25 mouse cellular contexts compared by ENCODE assay signal in genomic region chr6:128835571-128835970, GRCm38 (mm10). TPM values are rescaled to one million over a fixed set of nuclear protein-coding genes. Genes with fewer than 3 reads are reported as not detected.
DNase-seq lines count a peak whose midpoint lies in the region; ATAC-seq and TF ChIP-seq lines count a peak whose summit lies in the region.
"Had no signal": no experiment of that assay in that cellular context is flagged by ENCODE, and none has a peak within 500 bp of the region (broad histone marks: within the 10 kb centered on the region; RNA-seq: fewer than 3 reads in every experiment).

No protein-coding gene starts in this region.

- H3K9ac ChIP-seq in CH12.LX (ENCODE audit: insufficient read depth, low read depth), result peak overlapping the region; percentile 29; the same call in 1 of the 2 replicates
- H3K9ac ChIP-seq in stomach, embryonic 16.5 days (ENCODE audit: low read length), result no peak overlapping the region
- H3K9ac ChIP-seq: hindbrain, embryonic 15.5 days; stomach, embryonic 15.5 days had no signal

- in situ Hi-C loops in CH12.LX (cut with MboI; ENCODE audit: low pct_ligation_motif_present, low pct_unique_long_range_greater_than_20kb, low sequenced_read_pairs), result loop anchor here (25.0 kb wide), 1 partner anchor 527 kb away; no protein-coding TSS in a partner anchor

- H3K4me3 ChIP-seq in CH12.LX (replicated peaks in 1 of 3; ENCODE audit: low read depth in 2 of 3, low read length in 2 of 3, poor library complexity in 1 of 3), result peak overlapping the region in 1 of 3 experiments; percentile 91
- H3K4me3 ChIP-seq in limb, embryonic 10.5 days, result no peak overlapping the region
- no peak overlapping the region for H3K4me3 ChIP-seq in stomach, embryonic 16.5 days (replicated peaks; ENCODE audit: low read length)
- H3K4me3 ChIP-seq: hindbrain, embryonic 15.5 days; stomach, embryonic 15.5 days had no signal

- H3K27me3 ChIP-seq in CH12.LX (replicated peaks), result no peaks in the 10 kb centered on the region
- H3K27me3 ChIP-seq in limb, embryonic 10.5 days (ENCODE audit: low read depth, poor library complexity, severe bottlenecking), result no peaks in the 10 kb centered on the region
- no peaks in the 10 kb centered on the region; the same call in 1 of the 2 replicates for H3K27me3 ChIP-seq in stomach, embryonic 16.5 days (ENCODE audit: control insufficient read depth, insufficient read depth, low read length)
- H3K27me3 ChIP-seq: hindbrain, embryonic 15.5 days; stomach, embryonic 15.5 days had no signal

- peaks cover 4 to 35% of the 10 kb centered on the region in 2 experiments; a peak in 3 of 4 replicates for H3K4me1 ChIP-seq in CH12.LX (ENCODE audit: control insufficient read depth in 1 of 2, insufficient read depth in 2 of 2)
- peaks cover 4% of the 10 kb centered on the region; the same call in 1 of the 2 replicates for H3K4me1 ChIP-seq in limb, embryonic 10.5 days
- H3K4me1 ChIP-seq in stomach, embryonic 16.5 days (ENCODE audit: control insufficient read depth, insufficient read depth, low read length), result no peaks in the 10 kb centered on the region

- ATAC-seq in stomach, embryonic 16.5 days (ENCODE audit: insufficient read depth, low FRiP score), result peak; percentile 14; the same call in 1 of the 2 replicates
- ATAC-seq: midbrain, embryonic 16.5 days had no signal

- peak; percentile 43 to 59 for DNase-seq in lung, adult 18-20 months
- no peak for DNase-seq in lung, postnatal 4 days
- DNase-seq in CH12.LX (ENCODE audit: extremely low read depth), result no peak
- peak; percentile 7 for DNase-seq in limb, embryonic 10.5 days (ENCODE audit: low spot score)
- no peak for DNase-seq in left cerebral cortex, postnatal 4 days
- no peak for DNase-seq in ovary, adult 18-20 months (ENCODE audit: low spot score)
- DNase-seq: cerebellum, adult 9-11 months; gastrocnemius, postnatal 36 days; heart, postnatal 14 days; kidney, adult 18-20 months; kidney, postnatal 10 days; layer of hippocampus, adult 9-11 months; liver; right cerebral cortex, adult 18-20 months; thymus, postnatal 36 days had no signal

- no peak for TF ChIP-seq EP300 in CH12.LX (IDR thresholded peaks at IDR 0.05; ENCODE audit: low read length)

- TF ChIP-seq POLR2A in CH12.LX (IDR thresholded peaks at IDR 0.05; ENCODE audit: low read depth, low read length), result no peak

- H3K36me3 ChIP-seq in CH12.LX (replicated peaks in 1 of 2; ENCODE audit: control insufficient read depth in 1 of 2, insufficient read depth in 1 of 2, low read length in 1 of 2), result no peaks in the 10 kb centered on the region
- no peaks in the 10 kb centered on the region for H3K36me3 ChIP-seq in limb, embryonic 10.5 days
- no peaks in the 10 kb centered on the region for H3K36me3 ChIP-seq in stomach, embryonic 16.5 days (ENCODE audit: control insufficient read depth, insufficient read depth, low read length)
- H3K36me3 ChIP-seq: hindbrain, embryonic 15.5 days; stomach, embryonic 15.5 days had no signal

- H3K4me2 ChIP-seq in CH12.LX (ENCODE audit: insufficient read depth, low read depth, poor library complexity, severe bottlenecking), result peak overlapping the region; percentile 74
- no peak overlapping the region for H3K4me2 ChIP-seq in stomach, embryonic 16.5 days (ENCODE audit: low read depth, low read length)
- H3K4me2 ChIP-seq: heart, embryonic 11.5 days; hindbrain, embryonic 15.5 days; stomach, embryonic 15.5 days had no signal

- intact Hi-C loops in left cerebral cortex, postnatal 4 days (cut with DNase I), result no loop called here

- dilution Hi-C loops in CH12.LX (cut with MboI; ENCODE audit: extremely low pct_ligation_motif_present, extremely low pct_unique_long_range_greater_than_20kb, low sequenced_read_pairs), result no loop called here

- TF ChIP-seq RAD21 in CH12.LX (IDR thresholded peaks at IDR 0.05; ENCODE audit: low read depth, low read length), result no peak

- no peak overlapping the region for H3K27ac ChIP-seq in CH12.LX (ENCODE audit: insufficient read depth, low read depth)
- no peak overlapping the region for H3K27ac ChIP-seq in limb, embryonic 10.5 days
- H3K27ac ChIP-seq in stomach, embryonic 16.5 days (ENCODE audit: low read length), result no peak overlapping the region
- H3K27ac ChIP-seq: hindbrain, embryonic 15.5 days; macrophage; stomach, embryonic 15.5 days had no signal

- H3K9me3 ChIP-seq in CH12.LX (replicated peaks; ENCODE audit: low read length), result no peaks in the 10 kb centered on the region
- no peaks in the 10 kb centered on the region for H3K9me3 ChIP-seq in limb, embryonic 10.5 days (replicated peaks)
- no peaks in the 10 kb centered on the region for H3K9me3 ChIP-seq in stomach, embryonic 16.5 days (replicated peaks; ENCODE audit: control insufficient read depth, low read length)
- H3K9me3 ChIP-seq: hindbrain, embryonic 15.5 days; stomach, embryonic 15.5 days had no signal

- TF ChIP-seq CTCF in CH12.LX (conservative IDR thresholded peaks at IDR 0.05 in 1 of 2, IDR thresholded peaks at IDR 0.05 in 1 of 2; ENCODE audit: low read depth in 2 of 2, low read length in 2 of 2), result no peak

- no peaks in the 10 kb centered on the region for H3K79me2 ChIP-seq in CH12.LX (replicated peaks; ENCODE audit: control insufficient read depth, extremely low read depth, insufficient read depth, poor library complexity, severe bottlenecking)

- 88% methylated on average over 4 of the region's 4 CpGs for WGBS in limb, embryonic 10.5 days
- WGBS in stomach, embryonic 16.5 days, result 62% methylated on average over 4 of the region's 4 CpGs

TF ChIP-seq in CH12.LX, 34 proteins besides CTCF, POLR2A, EP300 and RAD21:
- TF ChIP-seq GABPA (IDR thresholded peaks at IDR 0.05; ENCODE audit: insufficient replicate concordance, low read depth, low read length) (no peak), ELF1 (IDR thresholded peaks at IDR 0.05; ENCODE audit: low read depth, low read length) (no peak), TBP (conservative IDR thresholded peaks at IDR 0.05; ENCODE audit: low read depth, low read length) (no peak), MEF2A (IDR thresholded peaks at IDR 0.05; ENCODE audit: borderline replicate concordance, low read depth, low read length) (no peak), KAT2A (IDR thresholded peaks at IDR 0.05; ENCODE audit: insufficient replicate concordance, low read length) (no peak), NELFE (IDR thresholded peaks at IDR 0.05; ENCODE audit: low read depth, low read length) (no peak), MAFK (IDR thresholded peaks at IDR 0.05; ENCODE audit: insufficient replicate concordance, low read length) (peak; percentile 89)

RNA-seq across cellular contexts. Expression of gene Klrb1b, which starts 9.4 kb away (rescaled TPM):
- not detected in 2 replicates for total RNA-seq in CH12.LX (2012; rRNA removed)
- total RNA-seq in CH12.LX (2014; rRNA removed), result not detected in 2 replicates
- not detected in 2 replicates for polyA plus RNA-seq in CH12.LX (2012; ENCODE audit: insufficient read length, low read depth)
- not detected in 2 replicates for polyA plus RNA-seq in limb, embryonic 10.5 days (2016; fragmentation: Nextera tagmentation; extraction: Ambion mirVana)
- polyA plus RNA-seq in stomach, embryonic 16.5 days (2015; fragmentation: Nextera tagmentation; extraction: Ambion mirVana), result 0.56 and 0.81 TPM in 2 replicates
- total RNA-seq in left cerebral cortex, postnatal 4 days (2021), result not detected
- total RNA-seq: gastrocnemius, postnatal 36 days had no signal
- polyA plus RNA-seq: C2C12; forebrain, embryonic 11.5 days; frontal cortex, adult 2 months; heart, embryonic 11.5 days; hindbrain, embryonic 15.5 days; midbrain, embryonic 16.5 days had no signal

RNA-seq across cellular contexts. Expression of gene Gm44511, which starts 9.5 kb away (rescaled TPM):
- total RNA-seq in CH12.LX (2012; rRNA removed) (not detected in 2 replicates), CH12.LX (2014; rRNA removed) (not detected in 2 replicates)
- not detected in 2 replicates for polyA plus RNA-seq in CH12.LX (2012; ENCODE audit: insufficient read length, low read depth)
- polyA plus RNA-seq in limb, embryonic 10.5 days (2016; fragmentation: Nextera tagmentation; extraction: Ambion mirVana), result not detected in 2 replicates
- polyA plus RNA-seq in stomach, embryonic 16.5 days (2015; fragmentation: Nextera tagmentation; extraction: Ambion mirVana), result 0.44 TPM in 1 of 2 replicates, not detected in the other
- not detected for total RNA-seq in left cerebral cortex, postnatal 4 days (2021)
- total RNA-seq: adrenal gland, adult 18-20 months; gastrocnemius, postnatal 36 days; heart, postnatal 14 days had no signal
- polyA plus RNA-seq: C2C12; forebrain, embryonic 11.5 days; frontal cortex, adult 2 months; heart, embryonic 11.5 days; hindbrain, embryonic 15.5 days; macrophage; midbrain, embryonic 16.5 days; stomach, embryonic 15.5 days had no signal

RNA-seq across cellular contexts. Expression of gene Klrb1c, which starts 46.6 kb away (rescaled TPM):
- total RNA-seq in CH12.LX (2012; rRNA removed), result not detected in 2 replicates
- not detected in 2 replicates for total RNA-seq in CH12.LX (2014; rRNA removed)
- polyA plus RNA-seq in CH12.LX (2012; ENCODE audit: insufficient read length, low read depth), result not detected in 2 replicates
- not detected in 2 replicates for polyA plus RNA-seq in limb, embryonic 10.5 days (2016; fragmentation: Nextera tagmentation; extraction: Ambion mirVana)
- polyA plus RNA-seq in stomach, embryonic 16.5 days (2015; fragmentation: Nextera tagmentation; extraction: Ambion mirVana), result 0.25 and 0.27 TPM in 2 replicates
- not detected for total RNA-seq in left cerebral cortex, postnatal 4 days (2021)
- total RNA-seq: gastrocnemius, postnatal 36 days had no signal
- polyA plus RNA-seq: C2C12; forebrain, embryonic 11.5 days; frontal cortex, adult 2 months; heart, embryonic 11.5 days; hindbrain, embryonic 15.5 days; midbrain, embryonic 16.5 days had no signal

RNA-seq across cellular contexts. Expression of gene Clec2i, which starts 51.8 kb away (rescaled TPM):
- total RNA-seq in CH12.LX (2012; rRNA removed), result 34.4 and 38.5 TPM in 2 replicates
- 104 and 134 TPM in 2 replicates for total RNA-seq in CH12.LX (2014; rRNA removed)
- polyA plus RNA-seq in CH12.LX (2012; ENCODE audit: insufficient read length, low read depth), result 80.7 and 90.3 TPM in 2 replicates
- polyA plus RNA-seq in limb, embryonic 10.5 days (2016; fragmentation: Nextera tagmentation; extraction: Ambion mirVana), result not detected in 2 replicates
- 0.17 and 0.25 TPM in 2 replicates for polyA plus RNA-seq in stomach, embryonic 16.5 days (2015; fragmentation: Nextera tagmentation; extraction: Ambion mirVana)
- total RNA-seq in left cerebral cortex, postnatal 4 days (2021), result not detected
- polyA plus RNA-seq: C2C12; forebrain, embryonic 11.5 days; heart, embryonic 11.5 days; hindbrain, embryonic 15.5 days; midbrain, embryonic 16.5 days had no signal

RNA-seq across cellular contexts. Expression of gene BC035044, which starts 55.4 kb away (rescaled TPM):
- total RNA-seq in CH12.LX (2012; rRNA removed) (51.6 and 53.5 TPM in 2 replicates), CH12.LX (2014; rRNA removed) (121 and 124 TPM in 2 replicates)
- polyA plus RNA-seq in CH12.LX (2012; ENCODE audit: insufficient read length, low read depth), result 49.4 and 49.7 TPM in 2 replicates
- 0.59 and 0.62 TPM in 2 replicates for polyA plus RNA-seq in limb, embryonic 10.5 days (2016; fragmentation: Nextera tagmentation; extraction: Ambion mirVana)
- polyA plus RNA-seq in stomach, embryonic 16.5 days (2015; fragmentation: Nextera tagmentation; extraction: Ambion mirVana), result 1.5 and 2.1 TPM in 2 replicates
- total RNA-seq in left cerebral cortex, postnatal 4 days (2021), result 1 to 10 TPM in 1 of 2 experiments, under 1 TPM in 1; 0.64 to 1.0 TPM
- total RNA-seq: gastrocnemius, postnatal 36 days had no signal
- polyA plus RNA-seq: C2C12 had no signal

Comparison
In these comparisons a context has a peak if more than half of its experiments do, and no peak if none do; other contexts are left out.
1. DNase-seq: peak in lung, adult 18-20 months (2 of 2) and limb, embryonic 10.5 days (single experiment); none in lung, postnatal 4 days (0 of 2), CH12.LX (single experiment), left cerebral cortex, postnatal 4 days (single experiment) and ovary, adult 18-20 months (single experiment).